Mouse (Mus musculus) heart, embryonic 10.5 days (tissue): ENCODE measurements around the gene Prcd. TPM values are rescaled to one million over a fixed set of nuclear protein-coding genes. Genes with fewer than 3 reads are reported as not detected.
A peak's percentile ranks its signal among the peaks of the same experiment; 100 is the strongest.
"Not testable (repeated sequence)": the region's sequence is repeated elsewhere in the genome, so short reads cannot be mapped to it uniquely, and the experiment has no call there.

Source experiments
- DNase-seq: peaks from one replicate; pipeline ENCODE4 v3.0.0-alpha.2; 2017; ENCODE audit warnings: low spot score
- H3K27ac ChIP-seq: fragments of 300-500 bp; sonication (generic); 2 replicates; pipeline ENCODE4 v1.5.1; 2016; ENCODE audit warnings: mild to moderate bottlenecking
- H3K27me3 ChIP-seq: fragments of 300-500 bp; sonication (generic); 2 replicates; pipeline ENCODE4 v1.6.1; 2016; ENCODE audit warnings: mild to moderate bottlenecking; ENCODE audit not compliant: poor library complexity, insufficient read depth, severe bottlenecking
- H3K36me3 ChIP-seq: fragments of 300-500 bp; sonication (generic); 2 replicates; pipeline ENCODE4 v1.6.1; 2016; ENCODE audit warnings: mild to moderate bottlenecking, moderate library complexity
- H3K4me1 ChIP-seq: fragments of 300-500 bp; sonication (generic); 2 replicates; pipeline ENCODE4 v1.6.1; 2016; ENCODE audit warnings: mild to moderate bottlenecking
- H3K4me3 ChIP-seq: fragments of 300-500 bp; sonication (generic); 2 replicates; pipeline ENCODE4 v1.5.1; 2016; ENCODE audit warnings: mild to moderate bottlenecking, moderate library complexity
- H3K9me3 ChIP-seq: fragments of 300-500 bp; sonication (generic); 2 replicates; pipeline ENCODE4 v1.6.1; 2016; ENCODE audit warnings: mild to moderate bottlenecking, moderate library complexity
- WGBS: fragments of 180-500 bp; shearing (Covaris S2); methylation state at CpG from one replicate; pipeline ENCODE4 v1.1.7; 2016; 5-methylcytosine and 5-hydroxymethylcytosine counted together
- polyA plus RNA-seq: library from polyadenylated mRNA; unstranded; fragments of >200 nt; fragmentation: Nextera tagmentation; extraction: Ambion mirVana; gene quantifications from 2 replicates; pipeline ENCODE4 v1.2.1, GENCODE M21; 2016

Prcd gene
- polyA plus RNA-seq, 1 experiment from 2014 or later = 0.60 TPM

DNA sequence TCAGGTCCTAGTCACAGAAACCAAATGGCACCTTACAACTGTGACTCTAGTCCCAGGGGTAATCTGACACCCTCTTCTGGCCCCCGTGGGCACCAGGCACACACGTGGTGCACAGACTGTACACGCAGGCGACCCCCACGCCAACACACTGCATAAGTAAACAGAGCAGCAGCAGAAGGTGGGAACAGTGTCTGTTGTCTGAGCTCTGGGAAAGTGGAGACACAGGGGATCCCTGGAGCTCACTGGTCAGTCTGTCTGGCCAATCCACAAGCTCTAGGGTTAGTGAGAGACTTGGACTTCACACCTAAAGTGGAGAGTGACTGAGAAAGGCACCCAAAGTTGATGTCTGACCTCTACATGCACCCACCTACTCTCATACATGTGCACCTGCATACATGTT lies 16.0 kb downstream of the Prcd start:
- peaks cover 56% of the 10 kb centered on the region for H3K4me1 ChIP-seq
- peaks cover 9% of the 10 kb centered on the region; the same call in 1 of the 2 replicates for H3K27me3 ChIP-seq
- no peak overlapping the region for H3K4me3 ChIP-seq
- no peaks in the 10 kb centered on the region for H3K9me3 ChIP-seq
- 38% methylated on average over 5 of the region's 5 CpGs for WGBS
- no peak overlapping the region; the same call in 1 of the 2 replicates for H3K27ac ChIP-seq
- no peak for DNase-seq
- H3K36me3 ChIP-seq = peaks cover 18% of the 10 kb centered on the region

- WGBS = 42% methylated on average over 13 of the region's 13 CpGs
- H3K27ac ChIP-seq = no peak overlapping the region
- DNase-seq = no peak
- no peak overlapping the region for H3K4me3 ChIP-seq
- peaks cover 24% of the 10 kb centered on the region for H3K36me3 ChIP-seq
- H3K4me1 ChIP-seq = peaks cover 60% of the 10 kb centered on the region
- peaks cover 9% of the 10 kb centered on the region; the same call in 1 of the 2 replicates for H3K27me3 ChIP-seq
- no peaks in the 10 kb centered on the region for H3K9me3 ChIP-seq
These were observed 16.5 kb downstream of the Prcd start for GRCm38 (mm10) chr11:116669787-116670365.

DNA sequence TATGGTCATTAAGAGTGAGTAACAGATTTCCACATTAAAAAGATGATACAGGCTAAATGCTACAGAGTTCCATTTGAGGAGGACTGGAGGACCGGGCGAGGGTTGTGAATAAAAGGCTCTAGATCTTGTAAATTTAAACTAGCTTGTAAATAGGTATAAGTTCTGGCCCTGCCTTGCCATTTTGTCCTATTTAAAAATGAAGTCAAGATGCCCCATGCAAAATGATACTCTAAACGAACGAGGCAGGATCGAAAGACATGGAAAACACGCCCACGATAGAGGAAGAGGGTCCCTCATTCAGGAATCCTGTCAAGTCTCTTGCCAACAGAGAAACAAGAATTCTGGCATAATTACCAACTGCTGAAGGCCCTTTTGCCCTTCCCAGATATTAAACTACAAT lies 17.1 kb downstream of the Prcd start:
- Histone ChIP-seq H3K36me3 (peaks cover 29% of the 10 kb centered on the region), H3K27me3 (peaks cover 9% of the 10 kb centered on the region; the same call in 1 of the 2 replicates), H3K4me1 (peaks cover 57% of the 10 kb centered on the region), H3K4me3 (no peak overlapping the region), H3K27ac (no peak overlapping the region), H3K9me3 (no peaks in the 10 kb centered on the region)
- WGBS = 82% methylated on average over 7 of the region's 7 CpGs
- no peak for DNase-seq

- no peaks in the 10 kb centered on the region for H3K9me3 ChIP-seq
- 2% methylated on average over 45 of the region's 45 CpGs for WGBS
These were observed 17.9 kb downstream of the Prcd start for GRCm38 (mm10) chr11:116671112-116671844.

DNA sequence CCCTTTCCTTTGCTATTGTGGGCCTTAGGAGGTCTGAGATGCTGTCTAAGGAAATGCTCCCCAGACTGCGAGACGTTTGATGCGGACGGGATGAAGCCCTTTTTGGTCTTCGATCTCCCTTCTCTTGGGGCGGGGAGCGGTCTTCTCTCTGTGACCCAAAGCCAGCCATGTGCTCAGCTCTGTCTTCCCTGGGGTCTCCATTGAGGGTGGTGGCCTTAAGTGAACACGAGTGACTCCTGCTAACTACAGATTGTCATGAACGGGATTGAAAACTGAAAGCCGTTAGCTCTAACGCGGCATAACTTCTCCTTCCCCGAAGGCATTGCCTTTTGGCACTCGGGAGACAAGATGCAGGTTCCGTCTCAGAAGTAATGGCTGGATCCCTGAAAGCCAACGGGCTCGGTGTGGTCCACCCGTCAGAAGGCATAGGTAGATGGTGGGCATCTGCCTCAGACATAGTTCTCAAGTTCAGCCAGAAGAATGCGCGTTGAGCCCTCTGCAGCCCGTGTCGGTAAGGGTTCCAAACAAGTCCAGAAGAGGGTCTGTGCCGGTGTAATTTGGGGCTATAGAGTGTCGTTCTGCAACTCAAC lies 18.6 kb downstream of the Prcd start:
- no peak for DNase-seq
- Histone ChIP-seq H3K4me3 (peak overlapping the region; percentile 73), H3K27me3 (peaks cover 9% of the 10 kb centered on the region; the same call in 1 of the 2 replicates), H3K27ac (peak overlapping the region; percentile 90), H3K36me3 (peaks cover 45% of the 10 kb centered on the region), H3K9me3 (no peaks in the 10 kb centered on the region), H3K4me1 (peaks cover 46% of the 10 kb centered on the region)
- under 1% methylated on average over 24 of the region's 24 CpGs for WGBS

More at GRCm38 (mm10) chr11:116671112-116671844, 17.9 kb downstream of the Prcd start:
- Histone ChIP-seq H3K27me3 (peaks cover 9% of the 10 kb centered on the region; the same call in 1 of the 2 replicates), H3K4me1 (peaks cover 49% of the 10 kb centered on the region), H3K36me3 (peaks cover 38% of the 10 kb centered on the region), H3K27ac (peak overlapping the region; percentile 90), H3K4me3 (peak overlapping the region; percentile 73)
- DNase-seq = peak; percentile 97

DNA sequence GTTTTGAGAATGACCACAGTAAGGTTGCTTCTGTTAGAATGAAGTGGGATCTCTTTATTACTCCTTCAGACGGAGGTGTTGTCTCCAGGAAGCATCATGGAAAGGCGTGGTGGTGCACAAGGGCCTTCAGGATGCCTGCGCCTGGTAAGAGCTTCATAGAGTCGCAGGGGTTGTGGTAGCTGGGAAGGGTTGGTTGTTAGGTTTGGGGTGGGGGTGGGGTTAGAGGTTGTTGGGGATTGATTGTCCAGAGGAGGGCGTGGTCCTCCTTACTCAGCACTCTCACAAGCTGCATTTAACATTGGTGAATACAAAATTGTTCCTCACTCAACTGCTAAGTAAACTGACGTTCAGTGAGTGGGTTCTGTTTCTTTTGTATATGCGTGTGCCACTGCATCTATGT lies 19.3 kb downstream of the Prcd start:
- no peak for DNase-seq
- peaks cover 46% of the 10 kb centered on the region for H3K4me1 ChIP-seq
- H3K27me3 ChIP-seq = peaks cover 9% of the 10 kb centered on the region; the same call in 1 of the 2 replicates
- peak overlapping the region; percentile 90; the same call in 1 of the 2 replicates for H3K27ac ChIP-seq
- peaks cover 51% of the 10 kb centered on the region for H3K36me3 ChIP-seq
- 27% methylated on average over 7 of the region's 7 CpGs for WGBS
- H3K4me3 ChIP-seq = peak overlapping the region; percentile 73
- no peaks in the 10 kb centered on the region for H3K9me3 ChIP-seq

GRCm38 (mm10) chr11:116673410-116673809 lies 20.1 kb downstream of the Prcd start:
- H3K27ac ChIP-seq = no peak overlapping the region
- peaks cover 59% of the 10 kb centered on the region for H3K36me3 ChIP-seq
- peaks cover 45% of the 10 kb centered on the region for H3K4me1 ChIP-seq
- no peak for DNase-seq
- H3K4me3 ChIP-seq = peak overlapping the region; percentile 73; the same call in 1 of the 2 replicates
- H3K27me3 ChIP-seq = peaks cover 9% of the 10 kb centered on the region; the same call in 1 of the 2 replicates
- H3K9me3 ChIP-seq = no peaks in the 10 kb centered on the region
- 89% methylated on average over 2 of the region's 2 CpGs for WGBS

- peaks cover 72% of the 10 kb centered on the region for H3K36me3 ChIP-seq
- peaks cover 31% of the 10 kb centered on the region for H3K4me1 ChIP-seq
- H3K9me3 ChIP-seq = no peaks in the 10 kb centered on the region
- no peak overlapping the region for H3K27ac ChIP-seq
- no peak for DNase-seq
- H3K4me3 ChIP-seq = no peak overlapping the region
- WGBS = 82% methylated on average over 7 of the region's 7 CpGs
- no peaks in the 10 kb centered on the region; the same call in 1 of the 2 replicates for H3K27me3 ChIP-seq
These were observed 21.5 kb downstream of the Prcd start for GRCm38 (mm10) chr11:116674616-116675379.

GRCm38 (mm10) chr11:116675429-116675828 lies 22.1 kb downstream of the Prcd start:
- Histone ChIP-seq H3K36me3 (peaks cover 78% of the 10 kb centered on the region), H3K4me1 (peaks cover 34% of the 10 kb centered on the region)
- H3K4me3 ChIP-seq, H3K27me3 ChIP-seq, DNase-seq, H3K27ac ChIP-seq, H3K9me3 ChIP-seq: not testable (repeated sequence)
- whole genome bisulfite sequencing = 78% methylated on average over 6 of the region's 6 CpGs

DNA sequence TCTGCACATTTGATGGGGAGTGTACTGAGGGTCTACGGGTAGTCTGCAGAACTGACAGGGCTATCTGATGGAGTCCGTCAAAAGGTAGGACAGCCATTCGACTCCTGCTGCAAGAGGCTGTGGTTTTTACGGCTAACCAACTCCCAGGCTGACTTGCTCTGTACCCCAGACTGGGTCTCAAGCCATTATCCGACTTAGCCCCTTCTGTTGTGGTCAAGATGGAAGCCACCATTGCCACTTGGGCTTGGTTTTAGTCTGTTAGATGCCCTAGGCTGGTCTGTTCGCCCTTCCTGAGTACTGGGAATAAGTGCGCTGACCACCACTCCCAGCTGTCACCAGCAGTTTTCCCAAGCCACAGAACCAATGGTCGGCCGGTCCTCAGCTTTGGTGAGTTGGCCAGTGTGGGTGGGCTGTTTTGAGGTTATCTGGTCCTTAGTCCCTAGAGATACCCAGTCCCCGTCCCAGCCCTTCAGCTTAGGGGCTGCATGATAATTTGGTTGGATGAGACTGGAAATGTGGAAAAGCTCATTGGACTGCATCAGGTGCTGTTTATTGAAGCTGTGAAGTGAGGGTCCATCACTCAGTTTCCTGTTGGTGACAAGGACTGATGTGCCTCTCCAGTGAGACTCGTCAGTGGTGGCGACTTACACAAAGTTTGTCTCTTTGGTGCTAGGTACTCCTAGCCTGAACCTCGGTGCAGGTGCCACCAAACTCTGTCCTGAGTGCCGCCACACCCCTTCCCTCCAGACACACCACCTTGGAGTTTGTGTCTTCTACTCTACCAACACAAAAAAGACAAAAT lies 23.0 kb downstream of the Prcd start:
- H3K36me3 ChIP-seq = peaks cover 87% of the 10 kb centered on the region

GRCm38 (mm10) chr11:116677711-116678441 lies 24.5 kb downstream of the Prcd start:
- 82% methylated on average over 8 of the region's 8 CpGs for WGBS
- no peak overlapping the region for H3K4me3 ChIP-seq

More for the DNA sequence above, 23.0 kb downstream of the Prcd start:
- H3K27me3 ChIP-seq = no peaks in the 10 kb centered on the region
- peaks cover 26% of the 10 kb centered on the region for H3K4me1 ChIP-seq
- 85% methylated on average over 14 of the region's 14 CpGs for WGBS
- H3K27ac ChIP-seq = no peak overlapping the region
- no peak overlapping the region for H3K4me3 ChIP-seq
- no peaks in the 10 kb centered on the region for H3K9me3 ChIP-seq
- DNase-seq = no peak

More at GRCm38 (mm10) chr11:116677711-116678441, 24.5 kb downstream of the Prcd start:
- no peak for DNase-seq
- no peaks in the 10 kb centered on the region for H3K9me3 ChIP-seq
- no peaks in the 10 kb centered on the region for H3K27me3 ChIP-seq
- peaks cover 97% of the 10 kb centered on the region for H3K36me3 ChIP-seq
- peaks cover 28% of the 10 kb centered on the region for H3K4me1 ChIP-seq
- no peak overlapping the region for H3K27ac ChIP-seq
